Mouse (Mus musculus) liver (tissue): ENCODE results near the gene Igfbp7.

Experiments used
- DNase-seq: peaks from one replicate; pipeline ENCODE4 v3.0.0-alpha.2; 2020; ENCODE audit warnings: mixed read lengths

Igfbp7 gene

GRCm38 (mm10) chr5:77375546-77375945 lies 32.3 kb downstream of the Igfbp7 start:
- DNase-seq = no peak

- no peak for DNase-seq
These were observed 32.9 kb downstream of the Igfbp7 start for GRCm38 (mm10) chr5:77374945-77375344.

- DNase-seq = peak; percentile 36
These were observed 35.1 kb downstream of the Igfbp7 start for GRCm38 (mm10) chr5:77372778-77373177.

- DNase-seq = no peak
These were observed 35.6 kb downstream of the Igfbp7 start for GRCm38 (mm10) chr5:77372242-77372641.

GRCm38 (mm10) chr5:77370378-77370892 lies 37.4 kb downstream of the Igfbp7 start:
- no peak for DNase-seq

- no peak for DNase-seq
These were observed 38.4 kb downstream of the Igfbp7 start for GRCm38 (mm10) chr5:77369394-77369793.

GRCm38 (mm10) chr5:77368194-77368593 lies 39.6 kb downstream of the Igfbp7 start:
- no peak for DNase-seq

GRCm38 (mm10) chr5:77367682-77368081 lies 40.2 kb downstream of the Igfbp7 start:
- DNase-seq = no peak

GRCm38 (mm10) chr5:77367145-77367544 lies 40.7 kb downstream of the Igfbp7 start:
- no peak for DNase-seq

GRCm38 (mm10) chr5:77366313-77366712 lies 41.5 kb downstream of the Igfbp7 start:
- no peak for DNase-seq

- DNase-seq = no peak
These were observed 43.3 kb downstream of the Igfbp7 start for GRCm38 (mm10) chr5:77364443-77365038.

GRCm38 (mm10) chr5:77363650-77364049 lies 44.2 kb downstream of the Igfbp7 start:
- DNase-seq = no peak

- no peak for DNase-seq
These were observed 45.7 kb downstream of the Igfbp7 start for GRCm38 (mm10) chr5:77362120-77362519.

GRCm38 (mm10) chr5:77361006-77361405 lies 46.8 kb downstream of the Igfbp7 start:
- DNase-seq = no peak

GRCm38 (mm10) chr5:77359971-77360370 lies 47.9 kb downstream of the Igfbp7 start:
- no peak for DNase-seq

- peak; percentile 45 for DNase-seq
These were observed 49.5 kb downstream of the Igfbp7 start for GRCm38 (mm10) chr5:77358347-77358746.

GRCm38 (mm10) chr5:77357405-77358149 lies 50.3 kb downstream of the Igfbp7 start:
- DNase-seq = peak; percentile 76

- DNase-seq = no peak
These were observed 52.3 kb downstream of the Igfbp7 start for GRCm38 (mm10) chr5:77355307-77356265.

GRCm38 (mm10) chr5:77354361-77354787 lies 53.5 kb downstream of the Igfbp7 start:
- DNase-seq = peak; percentile 78

- no peak for DNase-seq
These were observed 56.1 kb downstream of the Igfbp7 start for GRCm38 (mm10) chr5:77351691-77352090.

- DNase-seq = no peak
These were observed 57.7 kb downstream of the Igfbp7 start for GRCm38 (mm10) chr5:77349971-77350658.

- DNase-seq = no peak
These were observed 58.9 kb downstream of the Igfbp7 start for GRCm38 (mm10) chr5:77348901-77349300.
